Mouse (Mus musculus): ENCODE data around the gene Sumo3. TPM values are rescaled to one million over a fixed set of nuclear protein-coding genes. Genes with fewer than 3 reads are reported as not detected.
A peak's percentile ranks its signal among the peaks of the same experiment; 100 is the strongest.

The Sumo3 gene
- polyA plus RNA-seq, 1 experiment from 2014 or later: 314 TPM

DNA sequence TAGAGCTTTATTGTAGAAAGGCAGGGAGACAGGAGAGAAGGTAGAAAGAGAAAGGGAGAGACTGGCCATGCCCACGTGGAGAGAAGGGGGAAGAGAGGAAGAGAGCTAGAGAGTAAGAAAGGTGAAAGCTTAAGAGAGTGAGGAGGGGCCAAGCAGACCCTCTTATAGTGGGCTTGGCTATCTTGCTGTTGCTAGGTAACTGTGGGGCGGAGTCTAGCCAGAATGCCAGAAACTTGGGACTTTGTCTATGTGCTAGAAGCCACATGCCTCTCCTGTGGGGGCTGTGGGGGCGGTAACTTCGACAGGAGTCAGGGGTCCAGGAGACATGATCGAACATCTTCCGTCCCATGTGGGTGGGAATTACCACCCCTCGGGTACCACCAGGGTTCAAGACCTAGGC lies 36.4 kb upstream of the Sumo3 start:
- Histone ChIP-seq H3K4me3 (ENCODE audit: low read depth, low read length) (no peak overlapping the region), H3K4me1 (replicated peaks; ENCODE audit: control insufficient read depth, insufficient read depth, low read length) (0 out of 2 replicates have a peak, but pooled peaks cover 6% of the 10 kb centered on the region), H3K27ac (ENCODE audit: low read depth) (peak overlapping the region; percentile 82), H3K9ac (ENCODE audit: low read length) (no peak overlapping the region), H3K4me2 (ENCODE audit: low read length) (peak overlapping the region; percentile 39), H3K36me3 (ENCODE audit: control insufficient read depth, insufficient read depth, low read length) (no peaks in the 10 kb centered on the region), H3K9me3 (ENCODE audit: control insufficient read depth, low read length) (no peaks in the 10 kb centered on the region), H3K27me3 (replicated peaks; ENCODE audit: control insufficient read depth, insufficient read depth, low read length) (0 out of 2 replicates have a peak, but pooled peaks cover 3% of the 10 kb centered on the region)
- ATAC-seq (replicated peaks; ENCODE audit: low FRiP score, low TSS enrichment, low read depth) (peak; percentile 66), DNase-seq (ENCODE audit: low spot score) (peak; percentile 64)
- WGBS: 31% methylated on average over 7 of the region's 7 CpGs

GRCm38 (mm10) chr10:77569973-77570658 lies 35.8 kb upstream of the Sumo3 start:
- 38% methylated on average over 6 of the region's 6 CpGs for WGBS
- DNase-seq (ENCODE audit: low spot score): peak; percentile 60
- ATAC-seq (replicated peaks; ENCODE audit: low FRiP score, low TSS enrichment, low read depth): peak; percentile 88
- Histone ChIP-seq H3K27me3 (replicated peaks; ENCODE audit: control insufficient read depth, insufficient read depth, low read length) (0 out of 2 replicates have a peak, but pooled peaks cover 3% of the 10 kb centered on the region), H3K4me3 (ENCODE audit: low read depth, low read length) (no peak overlapping the region), H3K4me1 (replicated peaks; ENCODE audit: control insufficient read depth, insufficient read depth, low read length) (0 out of 2 replicates have a peak, but pooled peaks cover 6% of the 10 kb centered on the region), H3K9ac (ENCODE audit: low read length) (no peak overlapping the region), H3K36me3 (ENCODE audit: control insufficient read depth, insufficient read depth, low read length) (no peaks in the 10 kb centered on the region), H3K27ac (ENCODE audit: low read depth) (peak overlapping the region; percentile 82), H3K9me3 (ENCODE audit: control insufficient read depth, low read length) (no peaks in the 10 kb centered on the region), H3K4me2 (ENCODE audit: low read length) (peak overlapping the region; percentile 39)

DNA sequence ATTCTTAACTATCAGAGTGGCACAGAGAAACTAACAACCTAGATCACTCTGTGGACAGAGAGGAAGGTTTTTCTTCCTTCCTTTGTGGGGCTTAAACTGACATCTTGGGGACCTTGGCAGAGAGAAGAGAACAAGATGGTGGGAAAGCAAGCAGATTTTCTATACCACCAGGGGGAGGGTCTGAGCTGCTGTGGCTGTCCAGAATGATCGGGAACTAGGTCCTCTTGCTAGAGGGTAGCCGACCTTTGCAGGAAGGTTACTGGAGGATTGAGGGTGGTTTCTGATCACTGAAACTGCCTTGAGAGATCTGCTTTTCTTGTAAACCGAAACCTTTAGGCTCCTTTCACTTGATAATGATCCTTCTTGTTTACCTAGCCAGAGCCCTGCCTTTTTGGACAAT lies 33.7 kb upstream of the Sumo3 start:
- H3K4me3 ChIP-seq (ENCODE audit: low read depth, low read length): no peak overlapping the region
- H3K9ac ChIP-seq (ENCODE audit: low read length): no peak overlapping the region
- no peaks in the 10 kb centered on the region for H3K9me3 ChIP-seq (ENCODE audit: control insufficient read depth, low read length)
- ATAC-seq (replicated peaks; ENCODE audit: low FRiP score, low TSS enrichment, low read depth): no peak
- H3K4me2 ChIP-seq (ENCODE audit: low read length): no peak overlapping the region
- no peak overlapping the region for H3K27ac ChIP-seq (ENCODE audit: low read depth)
- DNase-seq (ENCODE audit: low spot score): no peak
- H3K27me3 ChIP-seq (replicated peaks; ENCODE audit: control insufficient read depth, insufficient read depth, low read length): 0 out of 2 replicates have a peak, but pooled peaks cover 3% of the 10 kb centered on the region
- 0 out of 2 replicates have a peak, but pooled peaks cover 6% of the 10 kb centered on the region for H3K4me1 ChIP-seq (replicated peaks; ENCODE audit: control insufficient read depth, insufficient read depth, low read length)
- H3K36me3 ChIP-seq (ENCODE audit: control insufficient read depth, insufficient read depth, low read length): no peaks in the 10 kb centered on the region
- WGBS: 18% methylated on average over 3 of the region's 3 CpGs

GRCm38 (mm10) chr10:77573162-77573561 lies 32.7 kb upstream of the Sumo3 start:
- DNase-seq (ENCODE audit: low spot score): no peak
- 67% methylated on average over 1 of the region's 1 CpGs for WGBS
- no peak overlapping the region for H3K27ac ChIP-seq (ENCODE audit: low read depth)

DNA sequence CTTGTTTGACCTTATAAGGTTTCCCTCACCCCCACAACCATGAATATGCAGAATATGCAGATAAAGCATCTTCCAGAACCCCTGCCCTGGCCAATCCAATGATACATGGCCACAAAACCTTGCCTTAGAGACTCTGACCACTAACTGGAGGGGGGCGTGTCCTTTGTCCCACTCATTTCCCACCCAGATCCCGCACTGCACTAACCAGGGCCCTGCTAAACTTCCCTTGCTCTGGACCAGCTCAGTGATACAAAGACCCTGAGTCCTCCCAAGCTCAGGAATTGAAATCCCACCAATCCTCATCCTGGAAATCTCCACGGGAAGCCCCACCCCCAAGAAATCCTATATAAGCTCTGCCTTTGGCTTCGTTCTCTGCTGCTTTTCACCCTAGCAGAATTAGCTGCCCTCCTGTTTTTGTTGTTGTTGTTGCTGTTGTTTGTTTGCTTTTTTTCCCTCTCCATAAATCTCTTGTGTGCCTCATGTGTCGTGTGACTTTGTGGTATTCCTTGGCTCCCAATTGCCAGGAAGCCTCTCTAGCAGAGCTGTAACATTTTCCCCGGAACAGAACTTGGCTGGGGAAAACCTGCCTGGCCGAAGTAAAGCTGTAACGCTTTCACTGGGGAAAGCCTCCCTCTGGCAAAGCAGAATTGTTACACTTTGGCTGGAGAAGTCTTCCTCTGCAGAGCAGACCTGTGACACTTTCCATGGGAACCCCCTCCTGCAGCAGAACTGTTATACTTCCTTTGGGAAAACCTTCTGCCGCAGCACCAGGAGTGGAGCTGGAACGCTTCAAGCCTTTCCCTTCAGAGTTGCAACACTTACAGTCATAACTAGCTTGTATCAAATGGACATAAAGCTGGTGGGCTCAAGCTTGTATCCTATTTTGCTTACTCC lies 25.6 kb upstream of the Sumo3 start:
- H3K27me3 ChIP-seq (replicated peaks; ENCODE audit: control insufficient read depth, insufficient read depth, low read length): no peaks in the 10 kb centered on the region
- H3K36me3 ChIP-seq (ENCODE audit: control insufficient read depth, insufficient read depth, low read length): no peaks in the 10 kb centered on the region
- 55% methylated on average over 10 of the region's 10 CpGs for WGBS
- no peak overlapping the region for H3K4me2 ChIP-seq (ENCODE audit: low read length)
- H3K4me1 ChIP-seq (replicated peaks; ENCODE audit: control insufficient read depth, insufficient read depth, low read length): peaks cover 21% of the 10 kb centered on the region
- no peak overlapping the region for H3K4me3 ChIP-seq (ENCODE audit: low read depth, low read length)
- no peak overlapping the region for H3K27ac ChIP-seq (ENCODE audit: low read depth)
- H3K9me3 ChIP-seq (ENCODE audit: control insufficient read depth, low read length): no peaks in the 10 kb centered on the region
- ATAC-seq (replicated peaks; ENCODE audit: low FRiP score, low TSS enrichment, low read depth) (no peak), DNase-seq (ENCODE audit: low spot score) (no peak)
- H3K9ac ChIP-seq (ENCODE audit: low read length): no peak overlapping the region

More at GRCm38 (mm10) chr10:77573162-77573561, 32.7 kb upstream of the Sumo3 start:
- H3K4me3 ChIP-seq (ENCODE audit: low read depth, low read length): no peak overlapping the region
- H3K9ac ChIP-seq (ENCODE audit: low read length): no peak overlapping the region
- 0 out of 2 replicates have a peak, but pooled peaks cover 6% of the 10 kb centered on the region for H3K4me1 ChIP-seq (replicated peaks; ENCODE audit: control insufficient read depth, insufficient read depth, low read length)
- no peaks in the 10 kb centered on the region for H3K36me3 ChIP-seq (ENCODE audit: control insufficient read depth, insufficient read depth, low read length)
- no peaks in the 10 kb centered on the region for H3K9me3 ChIP-seq (ENCODE audit: control insufficient read depth, low read length)
- 0 out of 2 replicates have a peak, but pooled peaks cover 3% of the 10 kb centered on the region for H3K27me3 ChIP-seq (replicated peaks; ENCODE audit: control insufficient read depth, insufficient read depth, low read length)
- H3K4me2 ChIP-seq (ENCODE audit: low read length): no peak overlapping the region
- no peak for ATAC-seq (replicated peaks; ENCODE audit: low FRiP score, low TSS enrichment, low read depth)

GRCm38 (mm10) chr10:77581023-77581407 lies 24.9 kb upstream of the Sumo3 start:
- peak overlapping the region; percentile 49 for H3K9ac ChIP-seq (ENCODE audit: low read length)
- H3K27me3 ChIP-seq (replicated peaks; ENCODE audit: control insufficient read depth, insufficient read depth, low read length): no peaks in the 10 kb centered on the region
- peak overlapping the region; percentile 83 for H3K4me2 ChIP-seq (ENCODE audit: low read length)
- H3K9me3 ChIP-seq (ENCODE audit: control insufficient read depth, low read length): no peaks in the 10 kb centered on the region
- peak overlapping the region; percentile 94 for H3K4me3 ChIP-seq (ENCODE audit: low read depth, low read length)
- H3K4me1 ChIP-seq (replicated peaks; ENCODE audit: control insufficient read depth, insufficient read depth, low read length): peaks cover 21% of the 10 kb centered on the region
- no peak; the same call in 1 of the 2 replicates for ATAC-seq (replicated peaks; ENCODE audit: low FRiP score, low TSS enrichment, low read depth)
- DNase-seq (ENCODE audit: low spot score): no peak
- H3K36me3 ChIP-seq (ENCODE audit: control insufficient read depth, insufficient read depth, low read length): no peaks in the 10 kb centered on the region
- WGBS: 3% methylated on average over 8 of the region's 8 CpGs
- H3K27ac ChIP-seq (ENCODE audit: low read depth): peak overlapping the region; percentile 74

- under 1% methylated on average over 64 of the region's 64 CpGs for WGBS
- ATAC-seq (replicated peaks; ENCODE audit: low FRiP score, low TSS enrichment, low read depth) (peak; percentile 93), DNase-seq (ENCODE audit: low spot score) (peak; percentile 90)
- peak within 1 kb of the TSS; percentile 83 for H3K4me2 ChIP-seq (ENCODE audit: low read length)
- H3K36me3 ChIP-seq (ENCODE audit: control insufficient read depth, insufficient read depth, low read length): no peaks in the 10 kb centered on the region
- peak within 1 kb of the TSS; percentile 79 for H3K9ac ChIP-seq (ENCODE audit: low read length)
- H3K4me1 ChIP-seq (replicated peaks; ENCODE audit: control insufficient read depth, insufficient read depth, low read length): peaks cover 21% of the 10 kb centered on the region
- no peaks in the 10 kb centered on the region for H3K27me3 ChIP-seq (replicated peaks; ENCODE audit: control insufficient read depth, insufficient read depth, low read length)
- peak within 1 kb of the TSS; percentile 88 for H3K27ac ChIP-seq (ENCODE audit: low read depth)
- H3K9me3 ChIP-seq (ENCODE audit: control insufficient read depth, low read length): no peaks in the 10 kb centered on the region
- H3K4me3 ChIP-seq (ENCODE audit: low read depth, low read length): peak within 1 kb of the TSS; percentile 94
Observed at GRCm38 (mm10) chr10:77581408-77582284, 24.3 kb upstream of the Sumo3 start, which contains the start of gene Pttg1ip. Pttg1ip (plus strand) TSS chr10:77581720.

DNA sequence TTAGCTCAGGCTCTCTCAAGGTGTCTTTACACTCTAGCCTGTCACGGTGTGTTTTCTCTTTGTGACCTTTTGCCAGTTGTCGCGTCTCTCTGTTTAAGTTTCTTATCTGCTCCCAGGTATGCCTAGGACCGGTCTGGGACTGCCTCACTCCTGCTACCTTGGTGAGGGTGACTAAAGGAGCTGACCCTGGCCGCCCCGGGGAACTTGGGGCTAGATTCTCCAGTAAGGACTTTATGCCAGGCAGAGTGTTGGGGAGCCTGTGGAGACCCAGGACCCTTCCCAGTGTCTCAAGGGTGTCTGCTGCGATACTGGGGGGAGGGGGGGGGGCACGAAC lies 23.6 kb upstream of the Sumo3 start:
- Histone ChIP-seq H3K27me3 (replicated peaks; ENCODE audit: control insufficient read depth, insufficient read depth, low read length) (no peaks in the 10 kb centered on the region), H3K9ac (ENCODE audit: low read length) (peak overlapping the region; percentile 79), H3K4me2 (ENCODE audit: low read length) (peak overlapping the region; percentile 81), H3K27ac (ENCODE audit: low read depth) (peak overlapping the region; percentile 88), H3K36me3 (ENCODE audit: control insufficient read depth, insufficient read depth, low read length) (peaks cover 3% of the 10 kb centered on the region; the same call in 1 of the 2 replicates), H3K9me3 (ENCODE audit: control insufficient read depth, low read length) (no peaks in the 10 kb centered on the region), H3K4me1 (replicated peaks; ENCODE audit: control insufficient read depth, insufficient read depth, low read length) (peaks cover 21% of the 10 kb centered on the region), H3K4me3 (ENCODE audit: low read depth, low read length) (peak overlapping the region; percentile 94)
- ATAC-seq (replicated peaks; ENCODE audit: low FRiP score, low TSS enrichment, low read depth): peak; percentile 32; the same call in 1 of the 2 replicates
- 8% methylated on average over 8 of the region's 8 CpGs for WGBS
- no peak for DNase-seq (ENCODE audit: low spot score)
